Mouse (Mus musculus) liver, postnatal 0 days (tissue): ENCODE data around the gene Bnc2.

Experiments used
- CTCF ChIP-seq: sonication (generic); IDR thresholded peaks from 2 replicates; pipeline ENCODE4 v1.5.1; 2016; ENCODE audit warnings: antibody characterized with exemption, low read depth
- EP300 ChIP-seq: IDR thresholded peaks from 2 replicates; pipeline ENCODE4 v1.6.1; 2016; ENCODE audit warnings: antibody characterized with exemption, low read depth, mild to moderate bottlenecking

DNA sequence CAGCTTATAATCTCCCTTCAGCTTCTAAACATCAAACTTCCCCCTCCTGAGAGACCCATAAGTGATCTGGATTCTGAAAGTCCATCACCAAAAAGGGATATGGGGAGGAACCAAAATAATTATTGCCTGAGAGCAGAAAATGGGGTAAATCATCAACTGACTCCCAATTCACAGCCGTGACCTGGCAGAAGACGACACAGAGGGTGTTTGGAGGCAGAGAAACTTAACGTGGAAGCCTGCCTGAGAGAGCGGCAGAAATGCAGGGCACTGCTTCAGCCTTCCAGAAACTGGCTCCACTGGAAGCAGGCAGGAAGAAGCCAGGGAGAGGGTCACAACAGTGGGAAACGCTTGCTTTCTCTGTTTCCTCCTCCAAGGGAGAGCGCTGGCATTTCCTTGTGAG, 35.9 kb downstream of the Bnc2 start:
- no peak for TF ChIP-seq CTCF
- no peak for TF ChIP-seq EP300
